Mouse (Mus musculus) right cerebral cortex, postnatal 14 days (tissue): ENCODE measurements at regions not wholly inside any gene's neighbourhood (a gene's known extent, or its start where the extent isn't known, plus 50 kb on each side); places are given as distances from the start of the nearest gene placed in this dataset.

Experiments
- DNase-seq: peaks from one replicate; pipeline ENCODE4 v3.0.0; 2022

DNA sequence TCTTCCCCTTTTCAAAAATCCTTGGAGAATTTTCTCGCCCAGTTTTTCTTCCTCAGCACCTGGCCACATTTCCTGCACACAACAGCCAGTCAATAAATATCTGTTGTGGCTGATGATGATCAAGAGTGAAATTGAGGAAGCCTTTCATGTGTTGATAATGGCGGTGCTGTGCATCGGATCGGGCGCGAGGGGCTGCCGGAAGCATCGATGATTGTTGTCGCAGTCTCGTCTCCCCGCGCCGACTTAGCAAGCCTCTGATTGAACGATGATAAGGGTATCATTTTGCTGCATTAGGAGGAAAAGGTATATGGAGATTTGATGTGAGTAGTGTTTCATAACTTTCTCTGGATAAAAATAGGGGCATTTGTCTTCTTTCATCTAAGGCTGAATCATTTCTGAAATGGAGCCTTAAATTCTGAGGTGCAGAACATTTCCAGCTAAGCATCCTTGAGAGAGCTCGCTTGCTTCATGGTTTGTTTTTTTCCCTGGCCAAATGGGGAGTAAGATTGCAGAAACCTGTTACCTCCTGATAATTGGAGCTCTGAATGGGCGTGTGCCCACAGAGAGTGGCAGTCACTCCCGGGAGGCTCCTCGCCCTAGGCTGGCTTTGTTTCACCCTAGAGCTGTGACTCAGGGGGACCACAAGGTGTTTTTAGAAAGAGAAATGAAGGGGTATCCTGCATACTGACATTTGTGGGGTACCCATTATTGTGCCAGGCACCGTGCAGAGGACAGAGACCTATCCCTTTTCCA is 94.8 kb upstream of the Podxl start:
- no peak for DNase-seq

DNA sequence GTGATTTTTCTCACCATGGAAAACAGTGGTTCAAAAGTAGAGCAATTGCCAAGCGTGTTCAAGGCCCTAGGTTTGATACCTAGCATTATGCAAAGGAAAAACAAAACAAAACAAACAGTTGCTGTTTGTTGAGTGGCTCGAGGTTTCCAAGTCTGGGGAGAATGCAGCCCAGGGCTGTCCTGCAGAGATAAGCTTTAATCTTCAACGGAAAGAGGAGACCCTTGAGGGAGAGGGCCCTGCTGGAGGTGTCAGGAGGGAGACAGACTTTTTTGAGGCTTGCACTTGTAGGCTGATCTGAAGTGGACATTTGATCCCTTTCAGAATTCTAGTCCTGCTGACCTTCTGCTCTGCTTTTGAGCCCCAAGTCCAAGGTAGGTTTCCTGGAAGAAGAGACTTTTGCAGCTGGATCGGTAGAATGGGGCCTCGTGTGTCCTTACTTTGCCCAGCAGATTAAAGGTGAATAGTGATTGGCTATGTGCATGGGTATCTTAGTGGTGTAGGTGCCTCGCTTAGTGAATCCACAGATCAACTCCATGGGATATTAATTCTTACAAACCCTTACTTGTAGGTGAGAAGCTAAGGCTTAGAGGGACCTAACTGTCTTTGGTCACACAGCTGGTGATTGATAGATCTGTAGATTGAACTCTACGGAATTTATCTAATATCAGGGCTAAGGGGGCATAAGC is 87.2 kb upstream of the Podxl start:
- no peak for DNase-seq

DNA sequence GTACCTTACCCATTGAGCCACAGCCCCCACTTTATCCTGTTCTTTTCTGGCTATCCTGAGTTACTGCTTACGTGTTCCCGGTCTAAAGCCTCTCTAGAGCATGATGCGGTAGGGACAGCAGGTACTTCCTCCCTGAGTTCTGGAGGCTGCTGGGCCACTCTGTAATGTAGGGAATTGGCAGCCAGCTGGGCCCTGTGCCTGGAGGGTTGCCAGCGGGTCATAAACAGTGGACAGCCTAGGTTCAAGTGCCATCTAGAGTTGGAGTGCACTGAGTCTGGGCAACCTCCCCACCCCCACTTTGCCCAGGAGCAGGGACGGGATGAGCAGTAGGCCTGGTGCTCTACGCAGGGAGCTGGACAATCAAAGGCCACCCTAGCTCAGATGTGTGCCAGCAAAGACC is 81.5 kb upstream of the Podxl start:
- DNase-seq: no peak

DNA sequence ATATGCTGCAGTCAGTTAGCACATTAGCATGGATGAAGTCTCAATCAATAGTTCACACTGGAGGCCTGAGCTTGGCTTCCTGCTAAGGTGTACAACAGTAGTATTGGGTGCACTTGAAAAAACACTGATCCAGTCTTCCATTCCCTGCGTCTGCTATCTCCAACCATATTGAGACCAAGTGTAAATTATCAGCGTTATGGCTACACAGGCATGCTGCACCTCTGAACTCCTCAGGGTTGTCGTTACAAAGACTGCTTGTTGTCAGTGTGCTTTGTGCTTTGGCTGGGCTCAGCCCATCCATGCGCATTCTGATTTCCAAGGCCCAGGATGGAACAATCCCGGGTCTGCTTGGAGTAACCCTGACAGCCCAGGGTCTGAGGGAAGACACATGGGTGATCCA is 80.7 kb upstream of the Podxl start:
- DNase-seq: no peak

DNA sequence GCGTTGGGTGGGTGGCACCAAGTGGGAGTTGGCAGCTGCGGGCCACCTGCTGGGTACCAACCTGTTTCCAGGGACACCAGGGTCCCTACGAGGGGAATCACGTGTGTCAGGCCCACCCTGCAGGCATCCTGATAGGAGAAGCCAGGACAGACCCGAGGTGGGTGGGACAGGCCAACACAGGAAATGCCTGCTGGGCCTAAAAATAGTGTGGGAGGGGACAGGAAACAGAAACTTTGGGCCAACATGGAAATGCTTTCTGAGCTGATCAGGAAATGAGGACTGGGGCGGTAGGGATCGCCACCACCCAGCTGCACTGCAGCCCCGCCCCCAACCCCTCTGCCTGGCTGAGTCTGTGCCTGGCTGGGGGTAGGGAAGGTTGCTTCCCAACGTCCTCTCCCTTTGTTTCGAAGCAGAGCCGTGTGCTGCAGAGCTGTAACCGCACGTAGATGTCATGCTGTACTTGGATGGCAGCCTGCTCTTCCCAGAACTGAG is 78.7 kb upstream of the Podxl start:
- DNase-seq: no peak

DNA sequence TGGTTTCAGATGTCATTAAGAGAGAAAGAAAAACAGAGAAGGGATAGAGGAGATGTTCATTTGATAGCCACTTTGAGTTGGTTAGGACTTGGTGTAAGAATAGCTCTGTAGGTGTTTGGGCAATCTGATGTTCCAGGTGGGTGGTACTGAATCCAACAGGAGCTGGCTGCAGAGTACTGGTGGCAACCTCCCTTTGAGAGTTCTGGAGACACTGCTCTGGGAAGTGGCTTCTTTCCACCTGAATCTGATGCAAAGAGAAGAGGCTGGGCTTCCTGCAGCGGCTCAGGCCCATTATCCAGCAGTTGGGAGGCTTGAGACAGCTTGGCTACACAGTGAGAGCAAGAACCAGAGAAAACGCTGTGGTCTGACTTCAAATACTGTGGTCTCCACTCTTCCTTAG is 77.0 kb upstream of the Podxl start:
- DNase-seq: no peak

DNA sequence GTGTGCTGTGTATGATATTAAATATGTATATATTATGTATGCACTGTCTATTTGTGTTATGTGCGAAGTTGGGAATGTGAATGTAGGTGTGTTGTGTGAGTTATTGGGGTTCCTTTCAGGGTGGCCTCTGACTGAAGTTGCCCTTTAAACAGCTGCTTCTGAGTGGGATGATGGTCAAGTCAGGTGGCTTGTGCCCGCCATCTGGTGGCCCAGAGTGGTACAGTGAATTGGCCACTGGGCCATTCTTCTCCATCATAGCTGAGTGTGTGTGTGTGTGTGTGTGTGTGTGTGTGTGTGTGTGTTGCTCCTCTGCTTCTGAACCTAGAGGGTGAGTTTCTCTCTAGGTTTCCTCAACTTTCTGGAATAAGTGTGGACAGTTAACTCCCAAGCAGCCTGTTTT is 75.7 kb upstream of the Podxl start:
- peak; percentile 79 for DNase-seq

DNA sequence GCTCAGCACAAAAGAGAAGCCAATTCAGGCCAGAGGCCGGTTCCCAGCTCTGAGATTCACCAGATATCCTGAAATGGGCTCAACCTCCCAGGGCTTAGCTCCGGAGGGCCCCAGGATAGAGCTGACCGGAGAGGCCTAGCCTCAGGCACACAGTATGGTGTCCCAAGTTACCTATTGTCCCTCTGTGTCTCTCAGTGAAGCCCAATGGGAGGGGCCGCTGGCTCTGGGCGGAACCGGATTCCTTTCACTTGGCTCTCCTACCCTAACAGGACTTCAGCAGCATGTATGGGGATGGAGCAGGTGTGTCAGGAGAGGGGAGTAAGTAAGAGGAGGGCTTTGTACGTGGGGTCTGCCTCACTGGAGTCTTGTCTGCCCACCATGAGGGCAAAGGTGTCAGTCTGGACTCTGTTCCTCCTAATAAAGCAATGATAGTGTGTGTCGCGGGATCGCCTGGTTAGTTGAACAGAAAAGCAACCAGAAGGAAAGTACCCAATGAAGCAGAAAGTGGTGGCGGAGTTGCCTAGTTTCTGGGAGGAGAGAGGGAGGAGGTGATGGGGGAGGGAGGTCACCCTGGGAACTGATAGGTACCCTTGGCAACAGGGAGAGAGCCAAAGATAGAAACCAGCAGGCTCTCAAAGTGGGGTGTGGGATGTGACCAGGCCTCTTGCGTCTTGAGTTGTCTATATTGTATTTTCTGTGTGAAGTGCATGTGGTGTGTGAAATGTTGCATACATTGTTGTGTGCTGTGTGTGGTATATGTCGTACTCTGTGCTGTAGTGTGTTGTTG is 74.8 kb upstream of the Podxl start:
- peak; percentile 16 for DNase-seq

DNA sequence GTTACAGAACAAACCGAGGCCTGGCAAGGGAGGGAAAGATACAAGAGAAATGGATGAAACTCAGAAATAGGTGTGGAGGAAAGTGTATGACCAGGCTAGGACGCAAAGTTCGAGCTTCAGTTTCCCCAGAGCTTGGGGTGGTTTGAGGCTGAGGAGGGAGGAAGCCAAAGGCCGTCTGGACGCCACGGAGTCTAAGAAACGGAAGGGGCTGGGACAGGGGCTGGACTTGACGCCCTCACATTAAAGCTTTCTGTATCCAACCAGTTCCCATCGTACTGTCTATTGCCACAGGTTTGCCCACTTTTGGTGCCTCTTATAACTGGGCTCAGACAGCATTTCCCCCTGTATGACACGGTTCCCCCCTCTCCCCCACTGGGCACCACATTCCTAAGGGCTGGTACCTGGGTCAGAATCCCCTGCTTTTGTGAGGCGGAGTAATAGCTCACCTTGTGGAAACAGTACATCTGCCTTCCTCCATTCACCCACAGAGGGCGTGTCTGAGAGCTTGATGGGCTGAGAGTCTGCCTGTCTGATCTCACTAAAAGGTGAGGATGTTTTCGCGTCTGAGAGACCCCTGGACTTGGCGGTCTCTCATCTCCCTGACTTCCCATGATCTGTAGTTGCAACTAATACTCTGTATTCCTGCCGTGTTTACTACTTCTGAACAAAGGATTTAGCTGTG is 73.7 kb upstream of the Podxl start:
- DNase-seq: peak; percentile 8

DNA sequence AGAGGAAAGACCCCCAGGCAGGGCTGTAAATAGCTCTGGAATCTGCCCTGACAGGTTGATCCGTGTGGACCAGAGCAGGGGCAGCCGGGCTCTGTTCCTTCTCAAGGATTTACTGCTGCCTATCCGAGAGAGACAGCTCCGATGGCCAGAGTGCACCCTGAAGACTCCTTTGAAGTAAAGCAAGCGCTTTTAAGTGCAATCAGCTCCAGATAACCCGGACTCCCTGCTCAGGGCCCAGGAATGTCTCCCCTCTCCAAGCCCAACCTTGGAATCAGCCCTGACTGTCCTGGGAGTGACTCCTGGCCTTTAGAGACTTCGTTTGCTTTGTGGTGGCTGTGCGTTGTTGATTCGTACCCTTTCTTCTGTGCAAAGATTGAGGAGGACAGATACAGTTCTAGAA is 73.2 kb upstream of the Podxl start:
- DNase-seq: no peak

DNA sequence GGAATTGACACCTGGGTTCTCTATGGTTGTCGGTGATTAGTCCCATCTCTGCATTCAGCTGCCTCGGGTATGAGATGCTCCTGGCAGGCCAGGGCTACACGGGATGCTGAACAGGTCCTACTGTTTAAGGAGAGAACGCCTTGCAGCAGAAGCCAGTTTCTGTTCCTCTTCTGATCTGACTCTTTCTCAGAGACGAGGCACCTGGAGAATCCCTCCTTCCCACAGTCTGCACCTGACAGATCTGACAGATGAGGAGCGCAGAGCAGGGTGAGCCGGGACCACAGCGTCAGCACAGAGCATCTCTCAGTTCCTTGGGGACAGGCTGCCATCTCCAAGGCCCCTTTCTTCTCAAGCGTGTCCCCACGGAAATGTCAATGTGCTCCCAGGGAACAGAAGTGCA is 68.7 kb upstream of the Podxl start:
- DNase-seq: no peak

DNA sequence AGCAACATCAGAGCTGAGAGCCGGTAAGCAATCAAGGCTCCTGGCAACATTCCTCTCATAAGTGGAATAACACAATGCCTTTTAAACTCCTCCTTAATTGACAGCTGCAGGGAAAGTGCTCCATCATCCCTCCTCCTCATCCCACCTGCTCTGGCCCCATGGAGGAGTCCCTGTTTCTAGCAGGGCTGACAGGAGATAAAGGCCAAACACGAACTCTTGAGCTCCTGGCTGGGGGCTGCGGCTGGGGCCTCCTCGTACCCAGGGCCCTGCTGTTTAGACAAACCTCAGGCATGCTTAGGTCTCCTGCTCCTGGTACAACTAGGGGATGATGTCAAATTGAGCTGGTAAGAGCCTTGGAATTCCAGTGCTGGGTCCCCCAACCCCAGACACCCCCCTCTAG is 66.2 kb upstream of the Podxl start:
- DNase-seq: no peak

DNA sequence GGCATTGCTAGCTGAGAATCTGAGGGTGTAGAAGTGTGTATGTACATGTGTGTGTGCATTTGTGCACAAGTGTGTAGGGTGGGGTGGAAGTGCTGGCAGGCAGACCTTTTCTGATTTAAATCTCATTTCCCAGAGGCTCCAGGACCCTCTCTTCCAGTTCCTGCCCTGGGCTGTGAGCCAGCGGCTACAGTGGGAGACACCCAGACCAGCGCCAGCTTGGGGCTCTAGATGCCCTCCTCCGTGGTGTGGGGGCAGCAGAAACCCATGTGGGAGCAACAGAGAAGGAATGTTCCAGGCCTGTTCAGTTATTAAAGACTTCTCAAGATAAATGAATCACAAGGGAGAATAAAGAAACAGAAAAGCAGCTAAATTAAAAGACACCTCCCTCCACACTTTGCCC is 64.1 kb upstream of the Podxl start:
- DNase-seq: no peak

DNA sequence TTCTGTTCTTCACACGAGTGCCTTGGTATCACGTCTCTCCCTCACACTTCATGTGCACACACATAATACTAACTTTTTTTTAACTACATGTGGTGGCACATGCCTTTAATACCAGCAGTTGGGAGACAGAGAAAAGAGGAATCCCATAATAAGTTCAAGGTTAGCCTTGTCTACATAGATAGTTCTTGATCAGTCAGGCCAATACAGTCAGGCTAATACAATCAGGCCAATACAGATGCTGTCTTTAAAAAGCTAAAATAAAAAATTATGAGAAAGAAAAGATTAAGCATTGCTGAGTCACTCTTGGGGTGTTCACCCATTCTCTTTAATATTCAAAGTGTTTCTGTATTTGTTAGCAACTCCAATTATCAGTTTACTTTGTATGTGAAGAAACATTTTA is 61.3 kb upstream of the Podxl start:
- no peak for DNase-seq

DNA sequence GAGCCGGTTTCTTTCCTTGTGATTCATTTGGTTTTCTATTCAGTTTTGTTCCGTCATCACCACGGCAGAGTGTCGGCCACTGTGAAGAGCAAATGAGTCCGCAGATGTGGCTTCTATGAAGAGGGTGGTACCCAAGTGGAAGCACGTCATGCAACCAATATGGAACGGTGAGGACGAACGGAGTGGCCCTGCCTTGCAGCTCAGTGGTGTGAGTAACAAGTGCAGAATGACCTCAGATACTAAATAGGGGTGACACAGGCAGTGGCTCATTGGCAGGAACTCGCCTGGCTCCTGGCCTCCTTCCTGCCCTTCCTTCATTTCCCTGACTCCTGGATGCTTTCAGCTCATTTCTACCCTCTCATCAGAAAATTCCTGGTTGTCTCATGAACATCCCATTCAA is 60.6 kb upstream of the Podxl start:
- DNase-seq: no peak

DNA sequence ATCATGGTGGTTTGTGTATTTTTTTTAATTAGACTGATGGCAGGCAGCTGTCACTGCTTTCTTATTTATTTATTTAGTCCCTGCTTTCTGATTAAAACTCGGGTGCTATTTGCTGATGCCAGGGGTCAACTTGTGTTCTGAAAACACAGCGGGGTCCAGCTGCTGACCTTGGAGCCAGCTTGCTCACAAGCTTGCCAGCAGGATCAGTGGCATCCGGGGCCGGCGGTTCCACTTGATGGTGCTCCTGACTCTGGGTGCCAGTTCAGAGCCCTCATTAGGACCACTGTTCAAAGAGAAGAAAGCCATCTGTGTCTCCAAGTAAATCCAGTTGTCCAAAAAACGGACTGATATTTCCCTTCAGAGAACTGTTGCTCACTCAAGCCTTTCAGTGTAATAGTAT is 57.2 kb upstream of the Podxl start:
- no peak for DNase-seq

DNA sequence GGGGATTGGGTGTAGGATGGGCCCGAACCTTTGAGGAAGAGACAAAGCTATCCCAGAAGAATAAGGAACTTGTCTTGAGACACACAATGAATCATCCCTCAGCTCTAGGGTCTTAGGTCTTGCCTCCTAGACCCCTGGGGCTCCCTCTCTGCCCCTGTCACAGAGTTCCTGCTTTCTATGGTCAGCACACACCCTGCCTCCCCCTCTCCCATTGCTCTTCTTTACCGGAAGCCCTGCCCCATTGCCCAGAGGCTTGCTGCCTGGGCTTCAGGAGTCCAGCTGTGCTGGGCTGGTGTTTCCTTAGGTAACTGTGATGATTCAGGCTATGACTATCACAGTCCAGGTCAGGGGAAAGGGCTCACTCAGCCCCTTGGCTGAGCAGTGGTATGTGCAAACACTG is 55.1 kb upstream of the Podxl start:
- no peak for DNase-seq

DNA sequence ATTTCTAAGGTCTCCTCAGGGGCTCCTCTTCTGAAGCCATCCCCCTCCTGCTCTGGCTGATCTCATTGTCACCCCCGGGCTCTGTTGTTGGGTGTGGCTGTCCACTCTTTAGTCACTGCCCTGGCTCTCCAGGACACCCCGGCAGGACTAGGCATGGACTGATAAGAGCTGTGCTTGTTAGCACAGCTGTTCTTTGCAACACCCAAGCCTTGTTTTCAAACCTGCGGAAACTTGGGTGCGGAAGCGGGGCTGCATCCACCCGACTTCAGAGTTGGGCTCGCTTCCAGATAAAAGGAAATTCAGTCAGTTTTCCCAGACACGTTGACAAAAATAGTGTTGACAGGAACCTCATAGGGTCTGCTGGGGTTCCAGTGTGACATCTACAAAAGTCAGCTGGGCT is 53.6 kb upstream of the Podxl start:
- no peak for DNase-seq

DNA sequence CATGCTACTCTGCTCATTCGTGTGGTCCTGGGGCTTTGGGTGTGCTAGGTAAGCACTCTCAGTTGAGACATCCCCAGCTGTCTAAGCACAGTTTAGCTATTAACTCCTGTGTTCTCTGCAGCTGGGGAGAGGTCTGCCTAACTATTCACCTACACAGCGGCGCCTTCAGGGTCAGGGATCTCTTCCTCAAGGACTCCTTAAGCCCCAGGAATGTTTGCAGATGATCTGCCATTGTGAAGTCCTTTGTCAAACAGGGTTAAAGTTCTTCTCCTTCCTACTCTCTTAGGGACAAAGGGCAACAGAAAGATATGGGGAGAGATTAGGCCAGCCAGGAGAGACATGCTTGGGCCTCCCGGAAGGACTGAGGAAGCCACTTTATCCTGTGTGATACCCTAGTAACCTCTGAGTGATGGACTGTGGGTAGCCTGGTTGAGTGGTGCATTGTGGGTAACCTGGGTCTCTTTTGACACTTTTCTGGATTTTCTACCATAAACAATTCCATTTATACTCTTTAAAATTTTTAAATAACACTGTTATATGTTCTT is 51.7 kb upstream of the Podxl start:
- no peak for DNase-seq

DNA sequence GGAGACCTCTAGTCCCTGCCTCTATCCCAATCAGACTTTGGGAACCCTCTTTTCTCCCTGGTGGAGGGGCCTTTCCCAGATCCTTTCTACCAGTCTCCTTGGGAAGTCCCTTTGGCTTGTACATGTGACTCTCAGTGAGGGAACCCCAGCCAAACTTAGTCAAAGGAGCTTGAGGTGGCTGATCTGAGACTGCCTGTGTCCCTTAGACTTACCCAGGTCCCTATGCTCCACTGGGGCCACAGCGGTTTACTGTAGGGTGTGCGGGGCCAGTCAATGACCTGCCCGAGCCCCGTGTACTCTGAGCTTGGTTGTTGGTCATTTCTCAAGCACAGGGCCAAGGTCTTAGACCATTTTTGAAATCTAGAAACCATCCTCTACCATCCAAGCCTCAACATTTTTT is 50.8 kb upstream of the Podxl start:
- no peak for DNase-seq

DNA sequence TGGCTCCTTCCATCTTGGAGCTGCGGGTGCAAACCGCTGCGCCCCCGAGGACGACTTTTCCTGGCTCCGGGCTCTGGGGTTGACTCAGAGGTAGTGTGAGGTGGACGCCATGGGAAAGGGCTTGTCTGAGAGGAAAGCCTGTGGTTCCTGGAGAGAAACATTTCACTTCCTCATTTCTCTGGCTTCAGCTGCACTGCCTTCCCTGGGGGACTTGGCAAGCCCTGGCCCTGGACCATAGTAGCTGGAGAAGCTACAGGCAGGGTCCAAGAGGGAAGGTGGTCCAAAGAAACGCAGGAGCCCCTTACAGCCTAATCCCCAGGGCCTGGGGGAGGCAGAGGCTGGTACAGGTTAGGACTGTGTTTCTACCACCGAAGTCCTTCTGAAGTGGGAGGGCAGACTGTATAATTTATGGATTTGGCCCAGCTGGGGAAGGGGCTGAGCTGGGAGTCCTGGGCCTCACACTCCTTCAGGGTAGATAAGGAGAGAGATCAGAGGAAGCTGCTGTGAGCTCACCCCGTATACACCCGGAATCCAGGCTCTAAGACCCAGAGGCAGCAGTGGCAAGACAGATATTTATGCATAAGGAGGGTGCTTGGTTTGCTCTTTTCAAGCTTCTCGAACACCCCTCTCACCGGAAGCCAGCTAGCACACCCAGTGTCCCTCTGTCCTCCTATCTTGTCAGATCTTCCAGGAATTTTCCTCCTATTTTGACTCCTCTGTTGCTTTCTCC is 50.0 kb upstream of the Podxl start:
- DNase-seq: no peak
